ENCODE assay signal across 8 mouse cellular contexts in genomic region chr17:4907181-4907752, GRCm38 (mm10).
A peak's percentile ranks its signal among the peaks of the same experiment; 100 is the strongest.
DNase-seq lines count a peak whose midpoint lies in the region; ATAC-seq and TF ChIP-seq lines count a peak whose summit lies in the region.

No protein-coding gene starts in this region.

- TF ChIP-seq CTCF in ES-Bruce4 (IDR thresholded peaks at IDR 0.05; ENCODE audit: low read depth, low read length), result no peak
- TF ChIP-seq CTCF in liver, postnatal 0 days (IDR thresholded peaks at IDR 0.05; ENCODE audit: low read depth), result no peak

- no peak for TF ChIP-seq EP300 in ES-Bruce4 (IDR thresholded peaks at IDR 0.05; ENCODE audit: insufficient read depth, low read depth, low read length)
- TF ChIP-seq EP300 in liver, postnatal 0 days (IDR thresholded peaks at IDR 0.05; ENCODE audit: low read depth), result no peak

- under 1% methylated on average over 12 of the region's 14 CpGs for WGBS in heart, embryonic 16.5 days
- WGBS in liver, postnatal 0 days (ENCODE audit: insufficient replicate concordance), result 2% methylated on average over 13 of the region's 14 CpGs

- TF ChIP-seq POLR2A in ES-Bruce4 (IDR thresholded peaks at IDR 0.05; ENCODE audit: insufficient read depth, low read length), result no peak

- H3K27me3 ChIP-seq in ES-Bruce4 (ENCODE audit: control insufficient read depth, insufficient read depth, low read length, poor library complexity, severe bottlenecking), result no peaks in the 10 kb centered on the region
- no peaks in the 10 kb centered on the region for H3K27me3 ChIP-seq in heart, embryonic 16.5 days (ENCODE audit: control insufficient read depth, insufficient read depth, low read length)
- no peaks in the 10 kb centered on the region for H3K27me3 ChIP-seq in liver, postnatal 0 days (ENCODE audit: insufficient read depth, low read length)

- H3K27ac ChIP-seq in ES-Bruce4 (ENCODE audit: insufficient read depth, low read length), result peak overlapping the region; percentile 44
- peak overlapping the region; percentile 99 for H3K27ac ChIP-seq in heart, embryonic 16.5 days (ENCODE audit: low read length)
- H3K27ac ChIP-seq in liver, postnatal 0 days (ENCODE audit: low read depth), result peak overlapping the region; percentile 97

- peak; percentile 65 for DNase-seq in adipocyte (ENCODE audit: low spot score)
- peak; percentile 90 for DNase-seq in embryo, embryonic 11 days
- DNase-seq in kidney, postnatal 14 days, result peak; percentile 64
- DNase-seq in liver, postnatal 0 days, result peak; percentile 32
- DNase-seq in retina, adult 2 months (ENCODE audit: low read depth, low spot score), result peak; percentile 16

- no peak for ATAC-seq in heart, embryonic 16.5 days (replicated peaks; ENCODE audit: extremely low read depth, insufficient read depth, low FRiP score)
- no peak for ATAC-seq in liver, postnatal 0 days
- ATAC-seq in megakaryocyte-erythroid progenitor cell, adult 5-6 weeks (replicated peaks; ENCODE audit: low FRiP score, low TSS enrichment, poor library complexity, severe bottlenecking), result no peak

- no peaks in the 10 kb centered on the region for H3K9me3 ChIP-seq in ES-Bruce4 (replicated peaks; ENCODE audit: control insufficient read depth, insufficient read depth, low read length, poor library complexity, severe bottlenecking)
- no peaks in the 10 kb centered on the region for H3K9me3 ChIP-seq in heart, embryonic 16.5 days (replicated peaks; ENCODE audit: control insufficient read depth, low read length)
- H3K9me3 ChIP-seq in liver, postnatal 0 days (ENCODE audit: low read length), result no peaks in the 10 kb centered on the region

- peak overlapping the region; percentile 95 for H3K9ac ChIP-seq in ES-Bruce4 (ENCODE audit: low read depth, poor library complexity, severe bottlenecking)
- peak overlapping the region; percentile 90 for H3K9ac ChIP-seq in heart, embryonic 16.5 days (ENCODE audit: low read length)
- peak overlapping the region; percentile 72 for H3K9ac ChIP-seq in liver, postnatal 0 days (replicated peaks)

- H3K36me3 ChIP-seq in ES-Bruce4 (ENCODE audit: control insufficient read depth, insufficient read depth, low read length, poor library complexity, severe bottlenecking), result no peaks in the 10 kb centered on the region
- no peaks in the 10 kb centered on the region for H3K36me3 ChIP-seq in heart, embryonic 16.5 days (ENCODE audit: control insufficient read depth, insufficient read depth)
- no peaks in the 10 kb centered on the region for H3K36me3 ChIP-seq in liver, postnatal 0 days (replicated peaks; ENCODE audit: insufficient read depth, low read length)

- H3K4me3 ChIP-seq in ES-Bruce4 (ENCODE audit: low read depth, low read length), result peak overlapping the region; percentile 20; the same call in 1 of the 2 replicates
- H3K4me3 ChIP-seq in heart, embryonic 16.5 days (ENCODE audit: low read length), result peak overlapping the region; percentile 72
- peak overlapping the region; percentile 62 for H3K4me3 ChIP-seq in liver, postnatal 0 days (ENCODE audit: low read depth, low read length)

- no peaks in the 10 kb centered on the region for H3K4me1 ChIP-seq in ES-Bruce4 (ENCODE audit: control insufficient read depth, insufficient read depth, low read length)
- H3K4me1 ChIP-seq in heart, embryonic 16.5 days (ENCODE audit: control insufficient read depth, insufficient read depth, low read length), result peaks cover 8% of the 10 kb centered on the region; the same call in 1 of the 2 replicates
- H3K4me1 ChIP-seq in liver, postnatal 0 days (ENCODE audit: insufficient read depth), result 0 out of 2 replicates have a peak, but pooled peaks cover 4% of the 10 kb centered on the region

- H3K4me2 ChIP-seq in heart, embryonic 16.5 days (ENCODE audit: low read depth, low read length), result peak overlapping the region; percentile 78
- peak overlapping the region; percentile 90 for H3K4me2 ChIP-seq in liver, postnatal 0 days (ENCODE audit: low read depth, low read length)

Comparison
In these comparisons a context has a peak if more than half of its experiments do, and no peak if none do; other contexts are left out.
1. H3K27ac ChIP-seq: peak in every context shown above with its lines; median percentile 99 in heart, embryonic 16.5 days; 97 in liver, postnatal 0 days; 44 in ES-Bruce4.
2. H3K4me3 ChIP-seq: peak in every context shown above with its lines; median percentile 72 in heart, embryonic 16.5 days; 62 in liver, postnatal 0 days; 20 in ES-Bruce4.
3. DNase-seq: peak in every context shown above with its lines; median percentile 90 in embryo, embryonic 11 days; 65 in adipocyte; 64 in kidney, postnatal 14 days; 32 in liver, postnatal 0 days; 16 in retina, adult 2 months.